Comparison of ENCODE assay signal across 14 mouse cellular contexts in the genomic region with DNA sequence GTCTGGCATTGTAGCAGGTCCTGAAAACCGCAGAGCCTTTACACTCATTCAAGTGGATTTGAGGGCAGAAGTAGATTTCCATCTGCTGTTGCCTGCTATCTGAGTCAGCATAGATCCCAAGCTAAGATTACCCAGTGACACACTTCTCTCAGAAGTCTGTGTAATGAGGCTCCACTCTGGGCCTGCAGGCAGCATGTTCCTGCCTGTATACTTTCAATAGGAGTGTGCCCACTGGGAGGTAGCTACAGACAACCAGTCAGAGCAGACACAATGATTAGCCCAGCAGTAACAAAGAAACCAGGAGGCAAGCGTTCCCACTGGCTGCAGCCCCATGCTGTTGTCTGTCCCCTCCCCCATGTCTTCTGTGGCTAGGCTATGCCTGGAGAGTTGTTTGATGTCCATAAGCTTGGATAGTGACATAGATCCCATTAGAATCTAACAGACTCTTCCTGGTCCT. TPM values are rescaled to one million over a fixed set of nuclear protein-coding genes. Genes with fewer than 3 reads are reported as not detected.
DNase-seq lines count a peak whose midpoint lies in the region; ATAC-seq lines count a peak whose summit lies in the region.
"Had no signal": no experiment of that assay in that cellular context is flagged by ENCODE, and none has a peak within 500 bp of the region (broad histone marks: within the 10 kb centered on the region; RNA-seq: fewer than 3 reads in every experiment).

No protein-coding gene starts in this region.

- no peaks in the 10 kb centered on the region for H3K36me3 ChIP-seq in limb, embryonic 12.5 days
- H3K36me3 ChIP-seq in limb, embryonic 10.5 days, result no peaks in the 10 kb centered on the region
- H3K36me3 ChIP-seq in forebrain, embryonic 15.5 days, result no peaks in the 10 kb centered on the region
- no peaks in the 10 kb centered on the region for H3K36me3 ChIP-seq in midbrain, embryonic 14.5 days (ENCODE audit: control insufficient read depth, insufficient read depth, low read length)
- H3K36me3 ChIP-seq: intestine, embryonic 15.5 days had no signal

- WGBS in limb, embryonic 12.5 days, result 45% methylated on average over 2 of the region's 2 CpGs
- WGBS in limb, embryonic 10.5 days, result 45% methylated on average over 2 of the region's 2 CpGs
- 14% methylated on average over 2 of the region's 2 CpGs for WGBS in forebrain, embryonic 15.5 days
- 8% methylated on average over 2 of the region's 2 CpGs for WGBS in midbrain, embryonic 14.5 days

- DNase-seq in limb, embryonic 10.5 days (ENCODE audit: low spot score), result no peak
- DNase-seq in embryo, embryonic 10 days (ENCODE audit: low spot score), result peak; percentile 59
- peak; percentile 78 for DNase-seq in midbrain, embryonic 14.5 days
- no peak for DNase-seq in gastrocnemius, postnatal 25 days
- no peak for DNase-seq in right cerebral cortex, postnatal 14 days
- no peak for DNase-seq in kidney, postnatal 25 days
- DNase-seq: cerebellum, adult 8-10 months; lung, adult 2 months had no signal

- H3K9ac ChIP-seq in limb, embryonic 12.5 days (replicated peaks), result no peak overlapping the region
- no peak overlapping the region for H3K9ac ChIP-seq in forebrain, embryonic 15.5 days (replicated peaks)
- no peak overlapping the region for H3K9ac ChIP-seq in midbrain, embryonic 14.5 days (replicated peaks; ENCODE audit: low read length)
- H3K9ac ChIP-seq: intestine, embryonic 15.5 days had no signal

- no peaks in the 10 kb centered on the region for H3K27me3 ChIP-seq in limb, embryonic 12.5 days
- no peaks in the 10 kb centered on the region for H3K27me3 ChIP-seq in limb, embryonic 10.5 days (ENCODE audit: low read depth, poor library complexity, severe bottlenecking)
- no peaks in the 10 kb centered on the region for H3K27me3 ChIP-seq in forebrain, embryonic 15.5 days
- no peaks in the 10 kb centered on the region for H3K27me3 ChIP-seq in midbrain, embryonic 14.5 days (ENCODE audit: control insufficient read depth, insufficient read depth, low read length)
- H3K27me3 ChIP-seq: intestine, embryonic 15.5 days had no signal

- H3K4me3 ChIP-seq in limb, embryonic 12.5 days (replicated peaks), result no peak overlapping the region
- H3K4me3 ChIP-seq in limb, embryonic 10.5 days, result no peak overlapping the region
- no peak overlapping the region for H3K4me3 ChIP-seq in forebrain, embryonic 15.5 days
- H3K4me3 ChIP-seq in midbrain, embryonic 14.5 days (replicated peaks; ENCODE audit: low read depth, low read length), result no peak overlapping the region
- H3K4me3 ChIP-seq: intestine, embryonic 15.5 days had no signal

- peaks cover 4% of the 10 kb centered on the region; the same call in 1 of the 2 replicates for H3K4me1 ChIP-seq in limb, embryonic 12.5 days (replicated peaks)
- no peaks in the 10 kb centered on the region for H3K4me1 ChIP-seq in limb, embryonic 10.5 days
- no peaks in the 10 kb centered on the region for H3K4me1 ChIP-seq in forebrain, embryonic 15.5 days
- H3K4me1 ChIP-seq in midbrain, embryonic 14.5 days (ENCODE audit: control insufficient read depth, insufficient read depth, low read length), result peaks cover 17% of the 10 kb centered on the region; the same call in 1 of the 2 replicates
- H3K4me1 ChIP-seq: intestine, embryonic 15.5 days had no signal

- no peaks in the 10 kb centered on the region for H3K9me3 ChIP-seq in limb, embryonic 12.5 days
- H3K9me3 ChIP-seq in limb, embryonic 10.5 days (replicated peaks), result no peaks in the 10 kb centered on the region
- no peaks in the 10 kb centered on the region for H3K9me3 ChIP-seq in forebrain, embryonic 15.5 days
- no peaks in the 10 kb centered on the region for H3K9me3 ChIP-seq in midbrain, embryonic 14.5 days (ENCODE audit: control insufficient read depth, low read length)
- H3K9me3 ChIP-seq: intestine, embryonic 15.5 days had no signal

- no peak overlapping the region for H3K4me2 ChIP-seq in limb, embryonic 12.5 days
- no peak overlapping the region for H3K4me2 ChIP-seq in forebrain, embryonic 15.5 days (replicated peaks)
- H3K4me2 ChIP-seq in midbrain, embryonic 14.5 days (ENCODE audit: low read length), result no peak overlapping the region
- H3K4me2 ChIP-seq: intestine, embryonic 15.5 days had no signal

- no peak for ATAC-seq in limb, embryonic 12.5 days (ENCODE audit: insufficient number of reproducible peaks, insufficient read depth, low FRiP score, low TSS enrichment, low read depth)
- peak; percentile 48 for ATAC-seq in forebrain, embryonic 15.5 days (replicated peaks)
- peak; percentile 88 for ATAC-seq in midbrain, embryonic 14.5 days (ENCODE audit: low FRiP score, low TSS enrichment)
- ATAC-seq: activated CD4-positive, CD25-positive, alpha-beta regulatory T cell, adult 4 months; intestine, embryonic 15.5 days had no signal

- H3K27ac ChIP-seq in limb, embryonic 12.5 days, result 0 out of 2 replicates have a peak overlapping the region, but pooled peaks have one; percentile 5
- H3K27ac ChIP-seq in limb, embryonic 10.5 days, result no peak overlapping the region
- no peak overlapping the region for H3K27ac ChIP-seq in forebrain, embryonic 15.5 days (replicated peaks)
- peak overlapping the region; percentile 75 for H3K27ac ChIP-seq in midbrain, embryonic 14.5 days (replicated peaks; ENCODE audit: low read depth, low read length)
- H3K27ac ChIP-seq: intestine, embryonic 15.5 days had no signal

RNA-seq across cellular contexts. Expression of a gene that starts 21.4 kb away (rescaled TPM):
- 79.5 and 83.0 TPM in 2 replicates for polyA plus RNA-seq in limb, embryonic 12.5 days (2016; fragmentation: Nextera tagmentation; extraction: Ambion mirVana)
- 94.2 and 103 TPM in 2 replicates for polyA plus RNA-seq in limb, embryonic 10.5 days (2016; fragmentation: Nextera tagmentation; extraction: Ambion mirVana)
- 139 and 145 TPM in 2 replicates for polyA plus RNA-seq in forebrain, embryonic 15.5 days (2015; fragmentation: Nextera tagmentation; extraction: Ambion mirVana)
- 145 and 157 TPM in 2 replicates for polyA plus RNA-seq in midbrain, embryonic 14.5 days (2014; fragmentation: Nextera tagmentation; extraction: Ambion mirVana)
- total RNA-seq in gastrocnemius, postnatal 25 days (2021), result 10 to 100 TPM in 1 of 2 experiments, 1 to 10 TPM in 1; 2.6 to 10.0 TPM

RNA-seq across cellular contexts. Expression of a gene that starts 30.8 kb away (rescaled TPM):
- polyA plus RNA-seq in limb, embryonic 12.5 days (2016; fragmentation: Nextera tagmentation; extraction: Ambion mirVana), result not detected in 2 replicates
- polyA plus RNA-seq in limb, embryonic 10.5 days (2016; fragmentation: Nextera tagmentation; extraction: Ambion mirVana), result not detected in 2 replicates
- not detected in 2 replicates for polyA plus RNA-seq in forebrain, embryonic 15.5 days (2015; fragmentation: Nextera tagmentation; extraction: Ambion mirVana)
- polyA plus RNA-seq in midbrain, embryonic 14.5 days (2014; fragmentation: Nextera tagmentation; extraction: Ambion mirVana), result not detected in 2 replicates
- total RNA-seq in gastrocnemius, postnatal 25 days (2021), result not detected
- total RNA-seq: left cerebral cortex, postnatal 14 days had no signal
- polyA plus RNA-seq: activated CD4-positive, CD25-positive, alpha-beta regulatory T cell, adult 4 months; gonadal fat pad, adult 2 months; intestine, embryonic 15.5 days; lung, adult 2 months had no signal

RNA-seq across cellular contexts. Expression of a gene that starts 34.6 kb away (rescaled TPM):
- not detected in 2 replicates for polyA plus RNA-seq in limb, embryonic 12.5 days (2016; fragmentation: Nextera tagmentation; extraction: Ambion mirVana)
- polyA plus RNA-seq in limb, embryonic 10.5 days (2016; fragmentation: Nextera tagmentation; extraction: Ambion mirVana), result 0.13 TPM in 1 of 2 replicates, not detected in the other
- polyA plus RNA-seq in forebrain, embryonic 15.5 days (2015; fragmentation: Nextera tagmentation; extraction: Ambion mirVana), result 0.19 TPM in 1 of 2 replicates, not detected in the other
- 0.84 and 0.93 TPM in 2 replicates for polyA plus RNA-seq in midbrain, embryonic 14.5 days (2014; fragmentation: Nextera tagmentation; extraction: Ambion mirVana)
- not detected for total RNA-seq in gastrocnemius, postnatal 25 days (2021)
- total RNA-seq: left cerebral cortex, postnatal 14 days had no signal
- polyA plus RNA-seq: activated CD4-positive, CD25-positive, alpha-beta regulatory T cell, adult 4 months; gonadal fat pad, adult 2 months; intestine, embryonic 15.5 days; lung, adult 2 months had no signal

RNA-seq across cellular contexts. Expression of a gene that starts 38.3 kb away (rescaled TPM):
- 50.6 and 54.7 TPM in 2 replicates for polyA plus RNA-seq in limb, embryonic 12.5 days (2016; fragmentation: Nextera tagmentation; extraction: Ambion mirVana)
- 56.0 and 63.4 TPM in 2 replicates for polyA plus RNA-seq in limb, embryonic 10.5 days (2016; fragmentation: Nextera tagmentation; extraction: Ambion mirVana)
- polyA plus RNA-seq in forebrain, embryonic 15.5 days (2015; fragmentation: Nextera tagmentation; extraction: Ambion mirVana), result 53.5 and 58.1 TPM in 2 replicates
- polyA plus RNA-seq in midbrain, embryonic 14.5 days (2014; fragmentation: Nextera tagmentation; extraction: Ambion mirVana), result 44.1 and 44.6 TPM in 2 replicates
- total RNA-seq in gastrocnemius, postnatal 25 days (2021), result 1 to 10 TPM; 5.1 to 6.1 TPM

RNA-seq across cellular contexts. Expression of a gene that starts 51.0 kb away (rescaled TPM):
- not detected in 2 replicates for polyA plus RNA-seq in limb, embryonic 12.5 days (2016; fragmentation: Nextera tagmentation; extraction: Ambion mirVana)
- polyA plus RNA-seq in limb, embryonic 10.5 days (2016; fragmentation: Nextera tagmentation; extraction: Ambion mirVana), result not detected in 2 replicates
- polyA plus RNA-seq in forebrain, embryonic 15.5 days (2015; fragmentation: Nextera tagmentation; extraction: Ambion mirVana), result not detected in 2 replicates
- not detected in 2 replicates for polyA plus RNA-seq in midbrain, embryonic 14.5 days (2014; fragmentation: Nextera tagmentation; extraction: Ambion mirVana)
- total RNA-seq in gastrocnemius, postnatal 25 days (2021), result not detected
- total RNA-seq: left cerebral cortex, postnatal 14 days had no signal
- polyA plus RNA-seq: activated CD4-positive, CD25-positive, alpha-beta regulatory T cell, adult 4 months; intestine, embryonic 15.5 days; lung, adult 2 months had no signal

Comparison
In these comparisons a context has a peak if more than half of its experiments do, and no peak if none do; other contexts are left out.
1. H3K27ac ChIP-seq: peak in limb, embryonic 12.5 days (single experiment) and midbrain, embryonic 14.5 days (single experiment); none in limb, embryonic 10.5 days (single experiment) and forebrain, embryonic 15.5 days (single experiment).
2. DNase-seq: peak in embryo, embryonic 10 days (single experiment) and midbrain, embryonic 14.5 days (single experiment); none in limb, embryonic 10.5 days (single experiment), gastrocnemius, postnatal 25 days (single experiment), right cerebral cortex, postnatal 14 days (single experiment) and kidney, postnatal 25 days (0 of 2).